Mouse (Mus musculus) midbrain, embryonic 12.5 days (tissue): ENCODE measurements around the gene Ccser1. TPM values are rescaled to one million over a fixed set of nuclear protein-coding genes. Genes with fewer than 3 reads are reported as not detected.

Experiments
- ATAC-seq: fragments of 200-750 bp; cut with Nextera tagmentation; 2 replicates; pipeline ENCODE4 v1.8.0; 2017; ENCODE audit warnings: low read depth, moderate TSS enrichment, moderate library complexity; ENCODE audit not compliant: low FRiP score
- H3K27ac ChIP-seq: fragments of 300-500 bp; sonication (generic); replicated peaks from 2 replicates; pipeline ENCODE4 v1.5.1; 2016; ENCODE audit warnings: mild to moderate bottlenecking
- H3K27me3 ChIP-seq: fragments of 300-500 bp; sonication (generic); 2 replicates; pipeline ENCODE4 v1.6.1; 2016; ENCODE audit warnings: mild to moderate bottlenecking
- H3K36me3 ChIP-seq: fragments of 300-500 bp; sonication (generic); 2 replicates; pipeline ENCODE4 v1.6.1; 2016
- H3K4me1 ChIP-seq: fragments of 300-500 bp; sonication (generic); 2 replicates; pipeline ENCODE4 v1.6.1; 2016
- H3K4me2 ChIP-seq: fragments of 300-500 bp; sonication (generic); replicated peaks from 2 replicates; pipeline ENCODE4 v1.6.1; 2016; ENCODE audit warnings: mild to moderate bottlenecking, moderate library complexity
- H3K4me3 ChIP-seq: fragments of 300-500 bp; sonication (generic); 2 replicates; pipeline ENCODE4 v1.5.1; 2016; ENCODE audit warnings: mild to moderate bottlenecking
- H3K9ac ChIP-seq: fragments of 300-500 bp; sonication (generic); replicated peaks from 2 replicates; pipeline ENCODE4 v1.6.1; 2016; ENCODE audit warnings: mild to moderate bottlenecking, moderate library complexity
- H3K9me3 ChIP-seq: fragments of 300-500 bp; sonication (generic); 2 replicates; pipeline ENCODE4 v1.6.1; 2016; ENCODE audit warnings: mild to moderate bottlenecking
- WGBS: fragments of 180-500 bp; shearing (Covaris S2); methylation state at CpG from one replicate; pipeline ENCODE4 v1.1.7; 2016; 5-methylcytosine and 5-hydroxymethylcytosine counted together
- polyA plus RNA-seq: library from polyadenylated mRNA; unstranded; fragments of >200 nt; fragmentation: Nextera tagmentation; extraction: Ambion mirVana; gene quantifications from 2 replicates; pipeline ENCODE4 v1.2.1, GENCODE M21; 2016

Ccser1 gene
- polyA plus RNA-seq, 1 experiment from 2014 or later, result 9.9 TPM

DNA sequence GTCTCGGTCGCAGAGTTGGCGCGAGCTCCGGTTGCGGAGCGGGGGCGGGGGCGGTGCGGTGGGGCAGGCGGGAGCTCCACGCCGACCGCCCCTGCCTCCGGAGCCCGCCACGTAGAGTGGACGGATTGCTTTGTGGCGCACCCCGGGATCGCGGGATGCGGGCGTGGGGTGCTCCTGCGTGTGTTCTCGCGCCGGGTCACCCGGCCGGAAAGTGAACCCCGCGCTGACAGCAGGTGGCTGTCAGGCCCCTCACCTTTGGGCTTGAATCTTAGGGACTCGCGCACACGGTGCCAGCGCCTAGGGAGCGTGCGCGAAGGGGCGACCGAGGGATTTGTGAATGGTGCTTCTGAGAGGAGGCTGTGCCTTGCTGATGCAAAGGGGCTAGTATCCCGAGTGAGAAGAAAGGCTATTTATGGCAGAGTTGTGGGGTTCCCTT lies 650 bp downstream of the Ccser1 start:
- Histone ChIP-seq H3K27ac (peak overlapping the region; percentile 88), H3K9ac (peak overlapping the region; percentile 78), H3K4me3 (peak overlapping the region; percentile 88), H3K9me3 (no peaks in the 10 kb centered on the region), H3K27me3 (peaks cover 9% of the 10 kb centered on the region), H3K4me1 (peaks cover 11% of the 10 kb centered on the region), H3K4me2 (peak overlapping the region; percentile 89), H3K36me3 (no peaks in the 10 kb centered on the region)
- 0% methylated on average over 37 of the region's 42 CpGs for WGBS
- ATAC-seq, result peak; percentile 68

GRCm38 (mm10) chr6:61189029-61189428 lies 8.9 kb downstream of the Ccser1 start:
- ATAC-seq, result no peak
- no peak overlapping the region for H3K9ac ChIP-seq
- H3K4me2 ChIP-seq, result no peak overlapping the region
- no peaks in the 10 kb centered on the region for H3K4me1 ChIP-seq
- H3K9me3 ChIP-seq, result no peaks in the 10 kb centered on the region
- no peaks in the 10 kb centered on the region for H3K36me3 ChIP-seq
- H3K27me3 ChIP-seq, result no peaks in the 10 kb centered on the region
- 63% methylated on average over 2 of the region's 2 CpGs for WGBS
- H3K4me3 ChIP-seq, result no peak overlapping the region
- no peak overlapping the region for H3K27ac ChIP-seq

DNA sequence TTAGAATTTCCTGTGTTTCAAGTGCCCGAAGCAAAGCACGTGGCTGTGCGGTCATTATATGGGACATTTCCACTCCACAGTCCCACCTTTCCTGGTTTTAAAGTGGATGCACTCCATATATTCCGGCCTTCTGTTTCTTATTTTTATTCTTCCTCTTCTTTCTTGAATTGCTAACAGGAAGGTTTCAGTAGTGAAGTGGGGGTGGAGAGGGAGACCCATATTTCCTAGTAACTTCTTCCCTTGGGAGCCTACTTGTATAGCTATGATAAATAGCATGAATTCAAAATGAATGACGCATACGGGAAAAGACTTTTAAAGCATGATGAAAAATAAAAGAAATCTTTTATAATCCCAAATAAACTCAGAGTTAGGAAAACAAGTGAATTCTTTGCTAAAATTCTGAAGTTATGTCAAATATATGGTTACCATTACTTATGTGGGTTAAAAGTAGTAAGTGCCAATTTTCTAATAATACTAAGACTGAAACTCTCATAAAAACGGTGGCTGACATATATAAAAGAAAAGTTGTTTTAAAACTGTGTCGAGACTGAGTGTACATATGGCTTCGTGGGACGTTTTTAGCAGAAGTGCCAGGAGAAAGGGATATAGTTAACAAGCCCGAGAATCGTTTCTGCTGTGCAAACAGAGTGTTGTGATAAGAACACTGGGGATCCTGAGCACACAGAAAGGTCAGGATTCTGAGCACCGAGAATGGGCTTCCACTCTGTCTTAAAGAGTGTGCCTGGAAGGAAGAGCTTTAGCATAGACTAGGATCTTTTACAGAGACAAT lies 11.7 kb downstream of the Ccser1 start:
- Histone ChIP-seq H3K36me3 (no peaks in the 10 kb centered on the region), H3K4me2 (no peak overlapping the region), H3K27me3 (no peaks in the 10 kb centered on the region), H3K27ac (no peak overlapping the region), H3K9me3 (no peaks in the 10 kb centered on the region), H3K4me3 (no peak overlapping the region), H3K9ac (no peak overlapping the region), H3K4me1 (no peaks in the 10 kb centered on the region)
- no peak for ATAC-seq
- 79% methylated on average over 13 of the region's 13 CpGs for WGBS

- no peaks in the 10 kb centered on the region for H3K4me1 ChIP-seq
- H3K9me3 ChIP-seq, result no peaks in the 10 kb centered on the region
- H3K9ac ChIP-seq, result no peak overlapping the region
- ATAC-seq, result no peak
- no peak overlapping the region for H3K27ac ChIP-seq
- no peaks in the 10 kb centered on the region for H3K36me3 ChIP-seq
- H3K4me3 ChIP-seq, result no peak overlapping the region
- no peaks in the 10 kb centered on the region for H3K27me3 ChIP-seq
- 57% methylated on average over 1 of the region's 1 CpGs for WGBS
- H3K4me2 ChIP-seq, result no peak overlapping the region
Measured at GRCm38 (mm10) chr6:61203344-61203743, 23.2 kb downstream of the Ccser1 start.

DNA sequence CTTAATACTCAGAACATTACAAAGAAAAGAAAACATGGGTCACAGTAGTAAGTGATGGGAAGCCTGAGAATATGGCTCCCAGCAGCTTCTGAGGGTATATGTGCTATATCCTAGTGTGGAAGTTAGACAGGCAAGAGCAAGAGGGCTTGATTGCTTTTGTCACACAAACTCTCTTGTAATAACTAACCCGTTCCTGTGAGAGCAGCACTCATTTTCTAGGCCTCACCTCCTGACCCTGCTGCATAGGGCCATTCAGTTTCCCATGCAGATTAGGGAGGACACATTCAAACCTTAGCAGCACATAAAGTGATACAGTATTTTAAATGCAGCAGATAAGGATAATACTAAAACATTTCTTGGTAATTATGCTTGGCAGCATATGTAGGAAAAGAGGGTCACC lies 25.9 kb downstream of the Ccser1 start:
- WGBS, result 28% methylated on average over 1 of the region's 1 CpGs

GRCm38 (mm10) chr6:61206619-61207018 lies 26.5 kb downstream of the Ccser1 start:
- Histone ChIP-seq H3K9ac (no peak overlapping the region), H3K4me1 (no peaks in the 10 kb centered on the region), H3K27me3 (no peaks in the 10 kb centered on the region), H3K36me3 (no peaks in the 10 kb centered on the region), H3K9me3 (no peaks in the 10 kb centered on the region), H3K4me2 (no peak overlapping the region), H3K4me3 (no peak overlapping the region), H3K27ac (no peak overlapping the region)
- ATAC-seq, result no peak
- WGBS, result 84% methylated on average over 2 of the region's 2 CpGs

More for the DNA sequence above, 25.9 kb downstream of the Ccser1 start:
- no peaks in the 10 kb centered on the region for H3K27me3 ChIP-seq
- H3K9ac ChIP-seq, result no peak overlapping the region
- H3K4me3 ChIP-seq, result no peak overlapping the region
- no peak for ATAC-seq
- no peak overlapping the region for H3K4me2 ChIP-seq
- no peak overlapping the region for H3K27ac ChIP-seq
- H3K4me1 ChIP-seq, result no peaks in the 10 kb centered on the region
- H3K36me3 ChIP-seq, result no peaks in the 10 kb centered on the region
- H3K9me3 ChIP-seq, result no peaks in the 10 kb centered on the region

DNA sequence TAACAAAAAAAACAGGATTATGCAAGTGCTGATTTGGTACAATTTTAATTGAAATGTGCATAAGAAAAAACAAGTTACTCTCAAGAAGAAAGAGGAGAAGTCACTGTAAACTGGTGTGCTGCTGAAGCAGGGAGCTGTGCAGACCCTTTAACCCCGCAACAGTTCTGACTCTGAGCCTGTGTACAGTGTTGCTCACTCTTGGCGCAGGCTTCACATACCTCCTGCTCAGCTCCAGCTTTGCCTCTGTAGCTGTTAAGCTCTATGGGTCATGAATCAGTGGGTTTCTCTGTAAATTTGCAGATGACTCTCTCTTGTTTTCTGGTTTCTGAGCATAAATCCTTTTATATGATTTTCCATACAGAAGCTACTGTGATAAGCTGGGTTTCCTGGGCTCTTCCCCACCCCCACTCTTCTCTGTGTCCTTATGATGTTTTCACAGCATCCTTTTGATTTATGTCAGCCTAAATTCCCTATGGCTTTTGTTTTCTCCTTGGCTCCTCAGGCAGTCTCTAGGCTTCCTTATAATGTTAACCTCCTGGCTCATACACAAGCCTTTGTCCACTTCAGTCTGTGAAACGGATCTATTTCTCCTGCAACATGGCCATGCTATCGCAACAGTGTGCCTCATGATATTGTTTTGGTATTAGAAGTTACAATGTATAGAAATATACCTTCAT lies 30.1 kb downstream of the Ccser1 start:
- Histone ChIP-seq H3K27me3 (no peaks in the 10 kb centered on the region), H3K4me2 (no peak overlapping the region), H3K9me3 (no peaks in the 10 kb centered on the region), H3K9ac (0 out of 2 replicates have a peak overlapping the region, but pooled peaks have one; percentile 3), H3K4me3 (no peak overlapping the region), H3K4me1 (no peaks in the 10 kb centered on the region), H3K27ac (peak overlapping the region; percentile 35), H3K36me3 (no peaks in the 10 kb centered on the region)
- ATAC-seq, result peak; percentile 68
- 50% methylated on average over 4 of the region's 4 CpGs for WGBS

- no peaks in the 10 kb centered on the region for H3K36me3 ChIP-seq
- H3K27ac ChIP-seq, result no peak overlapping the region
- H3K27me3 ChIP-seq, result no peaks in the 10 kb centered on the region
- no peak overlapping the region for H3K9ac ChIP-seq
- no peak overlapping the region for H3K4me2 ChIP-seq
- no peaks in the 10 kb centered on the region for H3K4me1 ChIP-seq
- no peaks in the 10 kb centered on the region for H3K9me3 ChIP-seq
- WGBS, result 74% methylated on average over 8 of the region's 8 CpGs
- H3K4me3 ChIP-seq, result no peak overlapping the region
- ATAC-seq, result no peak
Measured at GRCm38 (mm10) chr6:61215705-61216104, 35.6 kb downstream of the Ccser1 start.

DNA sequence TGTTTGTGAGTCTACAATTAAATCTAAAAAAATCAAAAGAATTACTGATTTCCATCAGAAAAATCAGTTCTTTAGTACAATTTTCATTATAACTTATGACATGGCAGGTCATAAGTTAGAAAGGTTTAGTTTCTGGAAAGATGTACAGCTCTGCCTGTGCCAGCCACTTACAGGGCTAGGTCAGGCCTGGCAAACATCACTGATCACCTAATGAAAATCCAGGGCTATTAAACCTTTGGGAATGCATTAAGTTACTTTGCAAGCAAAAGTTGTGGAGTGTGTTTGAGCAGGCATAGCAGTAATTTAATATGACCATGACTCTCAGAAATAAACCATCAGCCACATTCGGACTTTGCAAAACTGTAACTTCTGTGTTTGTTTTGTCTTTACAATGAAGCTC lies 36.4 kb downstream of the Ccser1 start:
- Histone ChIP-seq H3K36me3 (no peaks in the 10 kb centered on the region), H3K4me2 (no peak overlapping the region), H3K4me3 (no peak overlapping the region), H3K9me3 (no peaks in the 10 kb centered on the region), H3K27ac (no peak overlapping the region), H3K9ac (no peak overlapping the region), H3K27me3 (no peaks in the 10 kb centered on the region), H3K4me1 (no peaks in the 10 kb centered on the region)
- no peak for ATAC-seq
- 91% methylated on average over 1 of the region's 1 CpGs for WGBS

DNA sequence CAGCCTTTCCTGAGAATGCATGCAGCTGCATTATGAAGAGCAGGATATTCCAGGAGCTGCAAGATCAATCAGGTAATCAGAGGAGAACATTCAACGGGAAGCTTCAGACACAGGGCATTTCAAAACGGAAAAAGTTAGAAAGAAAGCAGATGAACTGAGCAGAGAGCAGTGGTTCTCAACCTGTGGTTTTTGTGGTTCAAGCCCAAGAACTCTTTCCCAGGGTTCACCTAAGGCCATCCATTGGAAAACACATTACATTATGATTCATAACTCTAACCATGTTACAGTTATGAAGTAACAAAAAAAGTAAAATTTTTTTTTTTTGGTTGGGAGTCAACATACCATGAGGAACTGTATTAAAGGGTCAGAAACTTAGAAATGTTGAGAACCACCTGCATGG lies 37.6 kb downstream of the Ccser1 start:
- no peaks in the 10 kb centered on the region for H3K27me3 ChIP-seq
- no peak for ATAC-seq
- 89% methylated on average over 2 of the region's 2 CpGs for WGBS
- no peaks in the 10 kb centered on the region for H3K36me3 ChIP-seq
- no peak overlapping the region for H3K4me2 ChIP-seq
- no peak overlapping the region for H3K9ac ChIP-seq
- no peaks in the 10 kb centered on the region for H3K4me1 ChIP-seq
- no peaks in the 10 kb centered on the region for H3K9me3 ChIP-seq
- H3K4me3 ChIP-seq, result no peak overlapping the region
- H3K27ac ChIP-seq, result no peak overlapping the region

- ATAC-seq, result no peak
- WGBS, result 92% methylated on average over 2 of the region's 2 CpGs
- Histone ChIP-seq H3K4me2 (no peak overlapping the region), H3K4me3 (no peak overlapping the region), H3K9ac (no peak overlapping the region), H3K9me3 (no peaks in the 10 kb centered on the region), H3K36me3 (no peaks in the 10 kb centered on the region), H3K27me3 (no peaks in the 10 kb centered on the region), H3K27ac (no peak overlapping the region), H3K4me1 (no peaks in the 10 kb centered on the region)
Measured at GRCm38 (mm10) chr6:61223563-61223962, 43.4 kb downstream of the Ccser1 start.

DNA sequence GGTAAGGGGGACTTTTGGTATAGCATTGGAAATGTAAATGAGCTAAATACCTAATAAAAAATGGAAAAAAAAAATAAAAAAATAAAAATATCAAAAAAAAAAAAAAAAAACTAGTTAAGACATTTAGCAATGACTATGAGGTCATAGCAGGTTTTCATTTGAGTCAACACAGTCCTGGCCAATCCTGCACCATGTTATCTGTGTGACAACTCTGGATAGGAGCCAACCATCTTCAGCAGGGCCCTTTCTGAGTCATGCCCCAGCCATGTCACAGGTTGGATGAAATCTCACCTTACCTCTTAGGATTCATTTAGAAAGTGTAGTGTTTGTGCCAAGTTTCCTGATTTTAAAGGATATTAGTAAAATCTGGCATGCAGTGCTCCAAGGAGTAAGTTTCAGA lies 45.2 kb downstream of the Ccser1 start:
- Histone ChIP-seq H3K27me3 (no peaks in the 10 kb centered on the region), H3K4me1 (peaks cover 3% of the 10 kb centered on the region; the same call in 1 of the 2 replicates), H3K4me3 (no peak overlapping the region), H3K36me3 (no peaks in the 10 kb centered on the region), H3K9me3 (no peaks in the 10 kb centered on the region), H3K27ac (no peak overlapping the region), H3K9ac (no peak overlapping the region), H3K4me2 (no peak overlapping the region)
- ATAC-seq, result no peak
